Mouse (Mus musculus) frontal cortex, adult (tissue): ENCODE results near the gene Ydjc.

Source experiments
- ATAC-seq: cut with Nextera tagmentation; 2 replicates; pipeline ENCODE4 v1.9.2; 2017; ENCODE audit warnings: mild to moderate bottlenecking, moderate library complexity, mixed read lengths; ENCODE audit not compliant: low TSS enrichment

Ydjc gene

GRCm38 (mm10) chr16:17144339-17144738, at the start of gene Ydjc:
Gene Ydjc (plus strand): TSS chr16:17144621.
- ATAC-seq = no peak

- ATAC-seq = no peak
Observed at GRCm38 (mm10) chr16:17096938-17097337, 47.5 kb upstream of the Ydjc start.

- ATAC-seq = no peak
Observed at GRCm38 (mm10) chr16:17102630-17103220, 41.7 kb upstream of the Ydjc start.

- ATAC-seq = no peak
Observed at GRCm38 (mm10) chr16:17104600-17104999, 39.8 kb upstream of the Ydjc start.

GRCm38 (mm10) chr16:17110771-17111743, 33.4 kb upstream of the Ydjc start, which contains the start of gene Ppil2:
Gene Ppil2 (minus strand): TSS chr16:17111257.
- ATAC-seq = peak; percentile 98

GRCm38 (mm10) chr16:17117309-17117799, 27.1 kb upstream of the Ydjc start:
- ATAC-seq = no peak

DNA sequence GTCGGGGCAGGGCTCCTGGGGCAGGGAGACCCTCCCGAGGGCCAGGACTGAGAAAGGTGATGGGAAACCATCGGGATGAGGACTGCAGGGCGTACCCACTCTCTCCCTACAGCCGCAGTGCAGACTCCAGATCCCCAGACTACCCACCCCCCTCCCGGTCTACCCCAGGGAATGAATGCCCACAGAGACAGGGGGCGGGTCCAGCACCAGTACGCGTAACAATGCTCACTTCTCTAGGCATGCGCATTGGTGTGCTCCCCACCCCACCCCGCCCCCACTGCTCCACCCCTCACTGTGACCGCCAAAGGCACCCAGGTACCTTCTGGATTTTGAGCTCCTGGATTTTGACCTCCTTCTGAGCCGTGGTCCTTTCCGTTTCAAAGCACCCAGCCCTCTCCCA, 22.9 kb upstream of the Ydjc start:
- ATAC-seq = no peak

DNA sequence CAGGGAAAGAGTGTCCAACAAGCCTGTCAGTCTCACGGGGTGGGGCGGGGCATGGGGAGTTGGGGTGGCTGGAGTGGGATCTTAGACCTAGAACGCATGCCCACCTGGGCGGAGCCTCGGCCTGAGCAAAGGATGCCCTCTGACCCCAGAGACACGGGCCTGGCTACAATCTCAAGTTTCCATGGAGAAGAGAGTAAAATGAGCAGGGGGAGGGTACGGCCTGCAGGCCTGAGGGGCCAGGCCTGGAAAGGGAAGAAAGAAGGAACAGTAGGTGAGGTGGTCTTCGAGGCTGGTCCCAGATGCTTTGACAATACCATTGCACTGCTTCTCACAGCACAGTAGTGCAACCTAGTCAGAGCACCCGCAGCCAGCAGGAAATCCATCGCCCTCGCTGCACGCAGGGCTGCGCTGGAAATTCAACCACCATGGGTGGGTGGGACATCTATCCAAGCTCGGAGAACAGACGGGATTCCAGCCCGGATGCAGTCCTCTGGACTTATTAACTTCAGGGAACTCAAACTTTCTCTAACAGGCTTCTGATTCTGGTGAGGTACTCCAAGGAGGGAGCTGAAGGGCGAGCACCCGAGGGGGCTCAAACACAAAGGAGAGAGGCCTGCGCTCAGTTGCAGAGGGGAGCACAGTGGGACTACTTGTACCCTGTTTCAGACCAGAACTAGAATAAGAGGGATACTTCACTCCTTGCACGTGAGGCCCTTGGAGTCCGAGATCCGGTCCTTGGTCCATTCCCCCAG, 20.1 kb upstream of the Ydjc start:
- ATAC-seq = no peak

DNA sequence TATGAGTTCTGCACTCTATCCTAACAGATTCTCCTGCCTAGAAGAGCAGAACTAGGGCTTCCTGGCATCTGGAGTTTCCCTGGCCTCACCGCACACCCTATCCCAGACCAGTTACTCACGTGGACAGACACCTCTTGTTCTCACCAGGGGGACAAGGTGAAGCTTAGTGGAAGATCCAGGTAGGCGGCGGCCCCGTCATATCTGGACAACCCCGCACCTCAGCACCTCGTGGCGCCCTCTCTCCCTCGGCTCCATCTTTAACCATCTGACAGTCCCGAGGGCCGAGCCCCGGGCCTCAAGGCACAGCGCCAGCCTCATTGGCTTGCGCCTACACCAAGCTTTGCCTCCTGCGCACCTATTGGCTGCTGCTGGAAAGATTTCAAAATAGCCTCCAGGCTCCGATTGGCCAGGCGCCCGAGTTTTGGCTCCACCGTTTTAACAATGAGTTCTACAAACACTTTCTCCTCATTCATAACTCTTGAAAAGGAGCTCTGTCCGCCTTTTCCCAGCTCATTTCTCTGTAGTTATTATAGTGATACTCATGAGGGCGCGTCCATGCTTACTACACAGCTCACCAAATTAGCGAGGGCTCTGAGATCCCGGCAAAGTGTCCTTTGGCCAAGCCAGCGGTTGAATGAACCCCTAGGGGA, 19.4 kb upstream of the Ydjc start, which contains the start of gene 2610318N02Rik:
TSS of gene 2610318N02Rik (minus strand) at position 297 of the 650 bp plus-strand sequence.
- ATAC-seq = peak; percentile 60

DNA sequence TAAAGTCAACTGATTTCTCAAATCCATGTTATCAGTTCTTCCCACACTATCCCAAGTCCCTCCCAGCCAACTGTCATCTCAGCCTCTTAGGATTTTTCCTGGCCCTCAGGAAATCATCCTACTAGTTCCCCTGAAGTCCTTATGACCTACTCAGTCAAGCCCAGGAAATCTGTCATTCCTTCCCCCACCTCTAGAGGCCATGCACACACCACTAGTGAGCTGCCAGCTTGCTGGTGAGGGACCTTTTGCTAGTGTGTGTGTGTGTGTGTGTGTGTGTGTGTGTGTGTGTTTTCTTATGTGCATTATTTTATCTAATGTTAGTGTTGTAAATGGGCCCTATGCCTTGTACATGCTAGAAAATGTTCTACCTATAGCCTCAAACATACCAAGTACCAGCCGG, 17.1 kb upstream of the Ydjc start:
- ATAC-seq = no peak

- peak; percentile 25; the same call in 1 of the 2 replicates for ATAC-seq
Observed at GRCm38 (mm10) chr16:17131191-17132088, 13.0 kb upstream of the Ydjc start.

DNA sequence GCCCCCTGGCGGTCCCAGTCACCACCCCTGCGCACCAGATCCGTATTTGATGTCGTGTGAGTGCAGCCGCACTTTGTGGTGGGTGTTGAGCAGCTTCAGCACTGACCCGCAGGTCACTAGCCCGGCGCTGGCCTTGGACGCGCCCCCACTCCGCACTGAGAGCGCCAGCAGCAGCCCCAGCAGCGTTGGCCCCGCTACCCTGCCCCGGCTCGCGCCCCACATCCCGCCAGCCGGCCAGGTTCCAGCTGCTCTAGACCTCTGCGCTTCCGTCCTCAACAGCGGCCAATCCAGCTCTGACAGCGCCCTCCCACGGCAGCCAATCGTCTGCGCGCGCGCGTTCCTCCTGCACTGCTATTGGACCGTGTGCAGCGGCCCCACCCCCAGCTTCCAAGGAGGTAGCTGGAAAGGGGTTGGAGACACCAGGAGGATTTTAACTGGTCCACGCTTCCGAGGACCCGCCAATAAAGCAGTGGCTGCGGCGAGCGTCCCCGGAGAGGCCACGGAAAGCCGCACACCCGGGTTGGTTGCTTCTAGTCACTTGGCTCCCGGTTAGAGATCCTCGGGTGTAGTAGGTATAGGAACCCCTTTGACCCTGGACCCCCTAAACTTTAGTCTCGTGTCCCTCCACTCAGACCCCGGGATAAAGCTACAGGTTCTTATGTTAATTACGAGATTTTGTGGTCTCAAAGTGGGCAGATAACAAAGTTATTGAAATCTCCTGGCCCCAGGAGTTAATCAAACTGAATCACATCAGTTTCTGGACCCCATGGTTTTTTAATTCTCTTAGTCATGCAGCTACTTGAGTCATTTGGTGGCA, 12.1 kb upstream of the Ydjc start, which contains the start of gene Sdf2l1:
TSS of gene Sdf2l1 (minus strand) at position 295 of the 817 bp plus-strand sequence.
- ATAC-seq = peak; percentile 98

- ATAC-seq = no peak
Observed at GRCm38 (mm10) chr16:17132906-17133200, 11.6 kb upstream of the Ydjc start.

GRCm38 (mm10) chr16:17137355-17137754, 7.1 kb upstream of the Ydjc start:
- ATAC-seq = no peak

DNA sequence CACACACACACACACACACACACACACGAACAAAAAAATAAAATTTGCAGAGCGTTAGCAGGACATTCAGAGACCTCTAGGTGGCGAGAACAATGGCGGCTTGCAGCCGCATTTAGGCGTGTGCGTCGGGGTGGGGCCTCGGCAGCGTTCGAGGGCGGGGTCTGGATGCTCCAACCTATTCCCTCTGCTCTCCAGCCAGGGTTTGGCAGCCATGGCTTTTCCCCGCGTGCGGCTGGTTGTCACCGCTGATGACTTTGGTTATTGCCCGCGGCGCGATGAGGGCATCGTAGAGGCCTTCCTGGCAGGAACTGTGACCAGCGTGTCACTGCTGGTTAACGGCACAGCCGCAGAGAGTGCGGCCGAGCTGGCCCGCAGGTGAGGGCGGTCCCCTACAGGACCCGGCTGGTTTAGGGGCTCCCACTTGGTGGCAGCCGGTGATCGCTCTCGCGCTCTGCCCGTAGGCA, 2.4 kb downstream of the Ydjc start, which contains the start of gene Ccdc116:
TSS of gene Ccdc116 (minus strand) at position 458 of the 464 bp plus-strand sequence.
- peak; percentile 84 for ATAC-seq

DNA sequence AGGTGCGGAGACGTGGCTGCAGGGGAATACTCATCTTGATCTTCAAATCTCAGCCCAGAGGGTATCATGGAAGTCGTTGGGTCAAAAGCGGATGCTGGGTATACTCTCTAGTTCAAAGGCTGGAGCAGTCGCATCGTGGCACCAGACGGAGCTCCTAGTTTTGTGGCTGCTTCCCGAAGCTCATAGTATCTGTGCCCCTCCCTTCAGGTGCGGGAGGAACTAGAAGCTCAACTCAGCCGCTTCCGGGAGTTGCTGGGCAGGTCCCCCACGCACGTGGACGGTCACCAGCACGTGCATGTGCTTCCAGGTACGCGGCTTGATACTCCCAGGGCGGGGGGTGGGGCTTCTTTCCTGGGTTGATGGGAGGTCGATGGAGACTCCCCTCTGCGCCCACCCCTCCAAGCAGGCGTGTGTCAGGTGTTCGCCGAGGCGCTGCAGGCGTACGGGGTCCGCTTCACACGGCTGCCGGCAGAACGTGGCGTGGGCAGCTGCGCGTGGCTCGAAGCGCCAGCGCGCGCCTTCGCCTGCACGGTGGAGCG, 3.0 kb downstream of the Ydjc start:
- peak; percentile 38; the same call in 1 of the 2 replicates for ATAC-seq

- ATAC-seq = no peak
Observed at GRCm38 (mm10) chr16:17148084-17148483, 3.7 kb downstream of the Ydjc start.

DNA sequence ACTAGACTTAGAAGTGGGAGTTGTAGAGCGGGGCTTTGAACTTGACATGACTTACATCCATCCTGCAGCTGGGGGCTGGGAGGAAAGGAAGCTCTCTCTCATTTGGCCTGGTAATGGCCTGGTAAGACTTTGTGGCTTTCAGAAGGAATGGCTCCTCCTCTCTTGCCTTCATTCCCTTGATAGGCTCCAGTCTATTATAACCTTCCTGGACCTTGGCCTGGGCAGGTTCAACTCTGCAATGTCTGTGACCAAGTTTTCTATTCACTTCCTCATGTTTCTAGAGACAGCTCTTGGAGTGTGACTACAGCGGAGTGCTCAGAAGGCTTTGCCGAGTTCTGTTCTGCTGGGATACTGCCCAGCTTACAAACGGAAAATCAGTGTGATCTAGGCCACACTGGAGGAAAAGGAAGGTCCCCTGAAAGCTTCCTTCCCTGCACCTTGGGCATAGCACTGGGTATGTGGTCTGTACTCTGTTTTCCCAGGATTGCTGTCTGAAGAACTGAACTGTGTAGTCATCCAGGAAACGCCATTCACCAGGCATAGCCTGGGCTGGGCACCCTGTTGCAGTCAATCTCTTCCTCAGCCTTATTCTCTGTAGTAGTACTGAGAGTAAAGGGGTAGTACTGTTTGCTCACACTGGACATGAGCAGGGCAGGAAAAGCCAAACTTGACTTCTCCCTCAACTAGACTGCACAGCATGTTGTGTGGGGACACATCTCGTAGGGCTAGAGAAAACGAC, 6.3 kb downstream of the Ydjc start:
- ATAC-seq = no peak
